Mouse (Mus musculus) CH12.LX (cell line): ENCODE results near the gene Psmd7. TPM values are rescaled to one million over a fixed set of nuclear protein-coding genes. Genes with fewer than 3 reads are reported as not detected.

Source experiments
- DNase-seq: peaks from one replicate; pipeline ENCODE4 v3.0.0-alpha.2; 2013; ENCODE audit errors: extremely low read depth
- H3K27ac ChIP-seq: 2 replicates; pipeline ENCODE4 v1.5.1; 2012; ENCODE audit warnings: low read depth, mild to moderate bottlenecking, control low read depth, moderate library complexity; ENCODE audit not compliant: insufficient read depth
- H3K27me3 ChIP-seq: replicated peaks from 2 replicates; pipeline ENCODE3; 2012; ENCODE audit warnings: inconsistent platforms
- H3K36me3 ChIP-seq, 2 experiments: replicated peaks in 1 of 2; 2 replicates each; pipeline versions ENCODE3 to v1.6.1; 2012; ENCODE audit warnings: inconsistent platforms in 1 of 2, low read length in 1 of 2, mild to moderate bottlenecking in 1 of 2, mixed read lengths in 1 of 2, moderate library complexity in 1 of 2; ENCODE audit not compliant: control insufficient read depth in 1 of 2, insufficient read depth in 1 of 2
- H3K4me1 ChIP-seq, 2 experiments: 2 replicates each; pipeline ENCODE4 v1.6.1; 2012; ENCODE audit warnings: inconsistent platforms in 1 of 2, moderate library complexity in 1 of 2; ENCODE audit not compliant: insufficient read depth in 2 of 2, control insufficient read depth in 1 of 2
- H3K4me2 ChIP-seq: 2 replicates; pipeline ENCODE4 v1.6.1; 2012; ENCODE audit warnings: low read depth, mild to moderate bottlenecking, control low read depth; ENCODE audit not compliant: poor library complexity, insufficient read depth, severe bottlenecking
- H3K4me3 ChIP-seq, 3 experiments: fragments of 150-350 bp in 1 of 3; sonication (generic) in 1 of 3; replicated peaks in 1 of 3; 2 replicates each; pipeline versions ENCODE3 to v1.5.1; 2011 to 2012; ENCODE audit warnings: low read depth in 2 of 3, low read length in 2 of 3, mild to moderate bottlenecking in 2 of 3, moderate library complexity in 2 of 3, control low read depth in 1 of 3, improper control_type of control experiment in 1 of 3, inconsistent platforms in 1 of 3, mixed read lengths in 1 of 3; ENCODE audit not compliant: poor library complexity in 1 of 3
- H3K79me2 ChIP-seq: replicated peaks from 2 replicates; pipeline ENCODE4 v1.6.1; 2012; ENCODE audit warnings: mild to moderate bottlenecking, moderate library complexity; ENCODE audit not compliant: control insufficient read depth, poor library complexity, insufficient read depth, severe bottlenecking; ENCODE audit errors: extremely low read depth
- H3K9ac ChIP-seq: 2 replicates; pipeline ENCODE4 v1.6.1; 2012; ENCODE audit warnings: low read depth, mild to moderate bottlenecking, control low read depth, moderate library complexity; ENCODE audit not compliant: insufficient read depth
- H3K9me3 ChIP-seq: replicated peaks from 2 replicates; pipeline ENCODE3; 2012; ENCODE audit warnings: low read length, inconsistent platforms, mixed read lengths
- BHLHE40 ChIP-seq: IDR thresholded peaks from 2 replicates; pipeline ENCODE4 v1.6.1; 2011; ENCODE audit warnings: mild to moderate bottlenecking, low read depth, low read length, improper control_type of control experiment
- CHD1 ChIP-seq: IDR thresholded peaks from 2 replicates; pipeline ENCODE4 v1.6.1; 2012; ENCODE audit warnings: low read depth, low read length, improper control_type of control experiment, inconsistent platforms
- CHD2 ChIP-seq: IDR thresholded peaks from 2 replicates; pipeline ENCODE4 v1.6.1; 2011; ENCODE audit warnings: low read length, improper control_type of control experiment
- E2F4 ChIP-seq: IDR thresholded peaks from 2 replicates; pipeline ENCODE4 v1.6.1; 2011; ENCODE audit warnings: low read depth, low read length, improper control_type of control experiment; ENCODE audit not compliant: insufficient replicate concordance
- ELF1 ChIP-seq: IDR thresholded peaks from 2 replicates; pipeline ENCODE4 v1.6.1; 2014; ENCODE audit warnings: low read depth, mild to moderate bottlenecking, inconsistent platforms, low read length, improper control_type of control experiment
- ETS1 ChIP-seq: conservative IDR thresholded peaks from 2 replicates; pipeline ENCODE4 v1.6.1; 2012; ENCODE audit warnings: low read depth, mild to moderate bottlenecking, inconsistent platforms, low read length, improper control_type of control experiment, moderate library complexity
- GABPA ChIP-seq: IDR thresholded peaks from 2 replicates; pipeline ENCODE4 v1.6.1; 2012; ENCODE audit warnings: low read depth, low read length, improper control_type of control experiment, inconsistent platforms; ENCODE audit not compliant: insufficient replicate concordance
- HCFC1 ChIP-seq: IDR thresholded peaks from 2 replicates; pipeline ENCODE4 v1.6.1; 2012; ENCODE audit warnings: low read depth, mild to moderate bottlenecking, inconsistent platforms, low read length, improper control_type of control experiment
- IRF4 ChIP-seq: IDR thresholded peaks from 2 replicates; pipeline ENCODE4 v1.6.1; 2014; ENCODE audit warnings: low read depth, mild to moderate bottlenecking, inconsistent platforms, low read length, improper control_type of control experiment
- KAT2A ChIP-seq: IDR thresholded peaks from 2 replicates; pipeline ENCODE4 v1.6.1; 2012; ENCODE audit warnings: low read length, improper control_type of control experiment, inconsistent platforms; ENCODE audit not compliant: insufficient replicate concordance
- MAZ ChIP-seq: IDR thresholded peaks from 2 replicates; pipeline ENCODE4 v1.6.1; 2012; ENCODE audit warnings: low read depth, mild to moderate bottlenecking, inconsistent platforms, low read length, improper control_type of control experiment, moderate library complexity
- MYC ChIP-seq: IDR thresholded peaks from 2 replicates; pipeline ENCODE4 v1.6.1; 2011; ENCODE audit warnings: low read depth, mild to moderate bottlenecking, improper control_type of control experiment, low read length
- NELFE ChIP-seq: IDR thresholded peaks from 2 replicates; pipeline ENCODE4 v1.6.1; 2011; ENCODE audit warnings: low read depth, low read length, improper control_type of control experiment
- NRF1 ChIP-seq: IDR thresholded peaks from 2 replicates; pipeline ENCODE4 v1.6.1; 2014; ENCODE audit warnings: low read depth, mild to moderate bottlenecking, inconsistent platforms, low read length, improper control_type of control experiment, moderate library complexity
- PAX5 ChIP-seq: IDR thresholded peaks from 2 replicates; pipeline ENCODE4 v1.6.1; 2012; ENCODE audit warnings: low read length, inconsistent platforms, mixed read lengths
- POLR2A ChIP-seq: IDR thresholded peaks from 2 replicates; pipeline ENCODE4 v1.6.1; 2011; ENCODE audit warnings: low read depth, mild to moderate bottlenecking, improper control_type of control experiment, low read length
- POLR2AphosphoS2 ChIP-seq: IDR thresholded peaks from 2 replicates; pipeline ENCODE4 v1.6.1; 2011; ENCODE audit warnings: low read depth, low read length, improper control_type of control experiment
- RCOR1 ChIP-seq: conservative IDR thresholded peaks from 2 replicates; pipeline ENCODE4 v1.6.1; 2012; ENCODE audit warnings: low read depth, mild to moderate bottlenecking, inconsistent platforms, low read length, improper control_type of control experiment
- SIN3A ChIP-seq: IDR thresholded peaks from 2 replicates; pipeline ENCODE4 v1.6.1; 2012; ENCODE audit warnings: low read length, improper control_type of control experiment, inconsistent platforms
- TCF12 ChIP-seq: IDR thresholded peaks from 2 replicates; pipeline ENCODE4 v1.6.1; 2014; ENCODE audit warnings: low read depth, mild to moderate bottlenecking, inconsistent platforms, low read length, improper control_type of control experiment
- USF2 ChIP-seq: conservative IDR thresholded peaks from 2 replicates; pipeline ENCODE4 v1.6.1; 2011; ENCODE audit warnings: low read depth, low read length, improper control_type of control experiment
- ZMIZ1 ChIP-seq: IDR thresholded peaks from 2 replicates; pipeline ENCODE4 v1.6.1; 2012; ENCODE audit warnings: low read depth, mild to moderate bottlenecking, inconsistent platforms, low read length, improper control_type of control experiment
- dilution Hi-C: fragments of 300-500 bp; cut with MboI; formaldehyde crosslinking; loops from 2 replicates; pipeline ENCODE4 v1.14.3; 2020; ENCODE audit warnings: low sequenced_read_pairs; ENCODE audit not compliant: extremely low pct_unique_long_range_greater_than_20kb, extremely low pct_ligation_motif_present
- in situ Hi-C: fragments of 300-500 bp; cut with MboI; formaldehyde crosslinking; loops from 3 replicates; pipeline ENCODE4 v1.14.3; 2019; ENCODE audit warnings: low sequenced_read_pairs, low pct_ligation_motif_present, low pct_unique_long_range_greater_than_20kb, mixed read lengths
- polyA plus RNA-seq: library from polyadenylated mRNA; unstranded; fragments of >175 nt; gene quantifications from 2 replicates; pipeline ENCODE4 v1.2.1, GENCODE M21; 2012; ENCODE audit warnings: low read depth; ENCODE audit not compliant: insufficient read length
- total RNA-seq, 2 experiments: library from RNA; depleted of rRNA; stranded (reverse); fragments of 300-350 nt in 1 of 2; fragments of >200 nt in 1 of 2; gene quantifications; 2 replicates each; pipeline ENCODE4 v1.2.3; 2012 to 2014

Gene Psmd7
- total and polyA plus RNA-seq, 3 experiments: 56.7 to 353 (median 110) TPM

- no peak for DNase-seq
- Histone ChIP-seq H3K4me2 (no peak overlapping the region), H3K27me3 (no peaks in the 10 kb centered on the region), H3K4me1 (peaks cover 0 to 29% of the 10 kb centered on the region in 2 experiments; a peak in 2 of 4 replicates), H3K79me2 (no peaks in the 10 kb centered on the region), H3K9me3 (no peaks in the 10 kb centered on the region)
- in situ Hi-C loops: no loop called here
- no peak for TF ChIP-seq USF2
- no peak for TF ChIP-seq IRF4
- no peak for TF ChIP-seq MAZ
- TF ChIP-seq RCOR1: no peak
- no peak for TF ChIP-seq TCF12
- no peak for TF ChIP-seq ETS1
- no peak for TF ChIP-seq NELFE
- TF ChIP-seq KAT2A: no peak
- no peak for TF ChIP-seq ELF1
- TF ChIP-seq ZMIZ1: no peak
- TF ChIP-seq CHD2: no peak
- no peak for TF ChIP-seq GABPA
- no peak for TF ChIP-seq PAX5
- TF ChIP-seq MYC: no peak
- no peak for TF ChIP-seq NRF1
- no peak for TF ChIP-seq POLR2A
- no peak for TF ChIP-seq BHLHE40
- TF ChIP-seq CHD1: no peak
- TF ChIP-seq, all 38 proteins: peak for 0
- Histone ChIP-seq H3K4me3 (no peak overlapping the region), H3K36me3 (peaks cover 22 to 93% of the 10 kb centered on the region in 2 experiments), H3K9ac (no peak overlapping the region), H3K27ac (no peak overlapping the region)
- dilution Hi-C loops: no loop called here
These were observed 43.6 kb downstream of the Psmd7 start for GRCm38 (mm10) chr8:107544651-107545174.

GRCm38 (mm10) chr8:107544211-107544610 is 44.1 kb downstream of the Psmd7 start:
- H3K27ac ChIP-seq: no peak overlapping the region
- no peaks in the 10 kb centered on the region for H3K27me3 ChIP-seq
- dilution Hi-C loops: no loop called here
- no peaks in the 10 kb centered on the region for H3K79me2 ChIP-seq
- DNase-seq: no peak
- no peak for TF ChIP-seq HCFC1
- no peak for TF ChIP-seq SIN3A
- TF ChIP-seq PAX5: no peak
- no peak for TF ChIP-seq GABPA
- no peak for TF ChIP-seq POLR2AphosphoS2
- TF ChIP-seq E2F4: no peak
- TF ChIP-seq, all 38 proteins: peak for 0
- Histone ChIP-seq H3K36me3 (peaks cover 20 to 93% of the 10 kb centered on the region in 2 experiments), H3K9me3 (no peaks in the 10 kb centered on the region), H3K4me2 (no peak overlapping the region), H3K4me1 (peaks cover 0 to 29% of the 10 kb centered on the region in 2 experiments; a peak in 2 of 4 replicates), H3K9ac (no peak overlapping the region), H3K4me3 (no peak overlapping the region)
- in situ Hi-C loops: no loop called here
